Mouse (Mus musculus) mouse embryonic stem cell (cell line): ENCODE data around the gene Gm9125.
"Not testable (repeated sequence)": the region's sequence is repeated elsewhere in the genome, so short reads cannot be mapped to it uniquely, and the experiment has no call there.

Experiments
- in situ Hi-C, 2 experiments: fragments of 300-500 bp; cut with MboI; formaldehyde crosslinking; loops; 1 replicate in 1 of 2; 3 replicates in 1 of 2; pipeline ENCODE4 v1.14.3; 2019 to 2020; ENCODE audit warnings: low sequenced_read_pairs in 2 of 2, low pct_unique_long_range_greater_than_20kb in 1 of 2, mixed read lengths in 1 of 2; ENCODE audit not compliant: unreplicated experiment in 1 of 2

Gm9125 gene

GRCm38 (mm10) chr3:94054785-94055184 lies at the start of gene Gm9125:
Gm9125 (minus strand) TSS chr3:94054885.
- in situ Hi-C loops, result not testable (repeated sequence)

DNA sequence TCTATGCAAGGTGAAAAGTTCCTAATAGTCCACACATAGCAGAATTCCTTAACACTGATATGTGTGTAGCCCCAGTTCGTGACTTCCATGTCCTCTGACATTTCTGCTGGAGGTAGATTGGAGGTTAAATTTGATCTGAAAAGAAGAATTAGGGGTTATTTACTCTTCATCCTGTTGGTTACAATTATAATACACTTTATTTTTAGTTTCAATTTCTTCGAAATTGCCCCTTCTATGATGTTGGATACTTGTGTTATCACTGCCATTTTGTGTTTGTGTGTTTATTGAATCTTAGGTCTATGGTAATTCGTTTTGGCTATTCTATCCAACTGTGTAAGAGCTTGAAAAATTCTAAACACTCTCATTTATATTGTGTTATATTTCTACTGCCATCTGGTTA lies 17.9 kb upstream of the Gm9125 start, which contains the start of gene Gm10697:
TSS of gene Gm10697 (minus strand) at position 101 of the 400 bp plus-strand sequence.
- in situ Hi-C loops, result not testable (repeated sequence)

- in situ Hi-C loops, result not testable (repeated sequence)
Observed at GRCm38 (mm10) chr3:94049566-94050121, 5.0 kb downstream of the Gm9125 start.

GRCm38 (mm10) chr3:94038241-94038640 lies 16.4 kb downstream of the Gm9125 start:
- in situ Hi-C loops, result not testable (repeated sequence)

GRCm38 (mm10) chr3:94034400-94034799 lies 20.3 kb downstream of the Gm9125 start:
- in situ Hi-C loops, result not testable (repeated sequence)
